Mouse (Mus musculus) olfactory bulb, adult 2 months (tissue): ENCODE data around the gene Nadk.

Source experiments
- CTCF ChIP-seq: fragments of 200-500 bp; IDR thresholded peaks from 2 replicates; pipeline ENCODE4 v1.5.1; 2012; ENCODE audit warnings: low read depth, mild to moderate bottlenecking, low read length, moderate library complexity; ENCODE audit not compliant: insufficient read depth
- POLR2A ChIP-seq: fragments of 200-500 bp; IDR thresholded peaks from 2 replicates; pipeline ENCODE4 v1.6.1; 2012; ENCODE audit warnings: mild to moderate bottlenecking, low read depth, low read length, moderate library complexity; ENCODE audit not compliant: insufficient read depth

DNA sequence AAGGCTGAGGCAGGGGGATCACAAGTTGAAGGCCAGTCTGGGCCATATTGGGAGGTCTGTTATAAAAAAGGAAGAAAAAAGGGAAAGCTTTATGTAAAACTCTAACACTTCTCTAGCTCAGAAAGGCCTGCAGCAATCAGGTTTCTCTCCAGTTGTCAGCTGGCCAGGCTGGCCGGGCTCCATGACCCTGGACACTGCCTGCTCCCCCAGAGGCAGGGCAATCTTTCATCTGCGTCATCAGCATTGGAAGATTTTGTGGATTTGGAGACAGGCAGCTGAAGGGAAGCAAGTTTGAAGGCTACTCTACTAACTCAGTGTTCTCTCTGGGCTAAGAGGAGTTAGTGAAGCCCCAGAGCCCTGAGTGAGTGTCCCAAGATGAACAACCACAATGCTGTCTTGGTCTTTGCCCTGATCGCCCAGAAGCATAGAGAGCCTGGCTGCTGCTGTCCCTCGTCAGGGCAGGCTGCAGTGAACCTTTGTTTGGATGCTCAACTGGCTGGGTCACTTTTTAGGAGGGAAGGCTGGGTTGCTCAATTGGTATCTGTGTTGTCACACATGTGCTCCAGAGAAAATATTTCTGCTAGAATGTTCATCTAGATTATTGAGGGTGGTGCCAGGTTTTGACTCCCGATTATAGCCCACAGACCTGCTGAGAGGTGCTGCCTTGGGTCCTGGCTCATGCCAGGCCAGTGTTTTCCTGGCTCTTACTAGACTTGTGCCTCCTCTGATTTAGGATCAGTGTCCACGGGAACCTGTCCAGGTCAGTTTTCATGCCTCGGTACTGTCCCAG is 16.4 kb downstream of the Nadk start:
- TF ChIP-seq POLR2A (no peak), CTCF (no peak)
